Mouse (Mus musculus): ENCODE data around the gene Ndufa10. TPM values are rescaled to one million over a fixed set of nuclear protein-coding genes. Genes with fewer than 3 reads are reported as not detected.
"Not testable (repeated sequence)": the region's sequence is repeated elsewhere in the genome, so short reads cannot be mapped to it uniquely, and the experiment has no call there.

Ndufa10 gene
- 244 and 267 TPM in 2 replicates for polyA plus RNA-seq (2015; fragmentation: Nextera tagmentation; extraction: Ambion mirVana)

- Histone ChIP-seq H3K9ac (ENCODE audit: low read length) (peak within 1 kb of the TSS; percentile 94), H3K27ac (ENCODE audit: low read length) (peak within 1 kb of the TSS; percentile 69), H3K36me3 (ENCODE audit: control insufficient read depth, insufficient read depth, low read length) (peaks cover 6% of the 10 kb centered on the region), H3K4me1 (replicated peaks; ENCODE audit: control insufficient read depth, insufficient read depth, low read length) (peaks cover 10% of the 10 kb centered on the region), H3K9me3 (ENCODE audit: control insufficient read depth, low read length) (no peaks in the 10 kb centered on the region), H3K4me2 (ENCODE audit: low read depth, low read length) (peak within 1 kb of the TSS; percentile 91), H3K4me3 (ENCODE audit: low read length) (peak within 1 kb of the TSS; percentile 81), H3K27me3 (ENCODE audit: control insufficient read depth, insufficient read depth, low read depth, low read length) (no peaks in the 10 kb centered on the region)
- 1% methylated on average over 67 of the region's 67 CpGs for WGBS
- peak; percentile 96 for ATAC-seq (ENCODE audit: low read depth)
Measured at GRCm38 (mm10) chr1:92473165-92474041, at the start of gene Ndufa10. Ndufa10 (minus strand) TSS chr1:92473860.

GRCm38 (mm10) chr1:92521376-92521775 is 47.7 kb upstream of the Ndufa10 start:
- H3K27me3 ChIP-seq (ENCODE audit: control insufficient read depth, insufficient read depth, low read depth, low read length) = no peaks in the 10 kb centered on the region
- H3K4me1 ChIP-seq (replicated peaks; ENCODE audit: control insufficient read depth, insufficient read depth, low read length) = peaks cover 2% of the 10 kb centered on the region; the same call in 1 of the 2 replicates
- ATAC-seq (ENCODE audit: low read depth) = no peak
- no peak overlapping the region for H3K4me3 ChIP-seq (ENCODE audit: low read length)
- no peak overlapping the region for H3K27ac ChIP-seq (ENCODE audit: low read length)
- H3K9ac ChIP-seq (ENCODE audit: low read length) = no peak overlapping the region
- no peaks in the 10 kb centered on the region for H3K36me3 ChIP-seq (ENCODE audit: control insufficient read depth, insufficient read depth, low read length)
- H3K9me3 ChIP-seq (ENCODE audit: control insufficient read depth, low read length) = no peaks in the 10 kb centered on the region
- 17% methylated on average over 10 of the region's 10 CpGs for WGBS
- no peak overlapping the region for H3K4me2 ChIP-seq (ENCODE audit: low read depth, low read length)

GRCm38 (mm10) chr1:92519046-92519445 is 45.4 kb upstream of the Ndufa10 start:
- Histone ChIP-seq H3K4me1 (replicated peaks; ENCODE audit: control insufficient read depth, insufficient read depth, low read length) (peaks cover 2% of the 10 kb centered on the region; the same call in 1 of the 2 replicates), H3K4me3 (ENCODE audit: low read length) (no peak overlapping the region), H3K27me3 (ENCODE audit: control insufficient read depth, insufficient read depth, low read depth, low read length) (no peaks in the 10 kb centered on the region), H3K9me3 (ENCODE audit: control insufficient read depth, low read length) (no peaks in the 10 kb centered on the region), H3K27ac (ENCODE audit: low read length) (no peak overlapping the region), H3K36me3 (ENCODE audit: control insufficient read depth, insufficient read depth, low read length) (no peaks in the 10 kb centered on the region), H3K9ac (ENCODE audit: low read length) (no peak overlapping the region), H3K4me2 (ENCODE audit: low read depth, low read length) (no peak overlapping the region)
- WGBS = 71% methylated on average over 6 of the region's 6 CpGs
- no peak for ATAC-seq (ENCODE audit: low read depth)

- no peak for ATAC-seq (ENCODE audit: low read depth)
- Histone ChIP-seq H3K27me3 (ENCODE audit: control insufficient read depth, insufficient read depth, low read depth, low read length) (no peaks in the 10 kb centered on the region), H3K36me3 (ENCODE audit: control insufficient read depth, insufficient read depth, low read length) (no peaks in the 10 kb centered on the region), H3K4me3 (ENCODE audit: low read length) (no peak within 1 kb of the TSS), H3K4me1 (replicated peaks; ENCODE audit: control insufficient read depth, insufficient read depth, low read length) (peaks cover 2% of the 10 kb centered on the region; the same call in 1 of the 2 replicates), H3K9ac (ENCODE audit: low read length) (no peak within 1 kb of the TSS), H3K27ac (ENCODE audit: low read length) (no peak within 1 kb of the TSS), H3K9me3 (ENCODE audit: control insufficient read depth, low read length) (no peaks in the 10 kb centered on the region), H3K4me2 (ENCODE audit: low read depth, low read length) (no peak within 1 kb of the TSS)
- WGBS = 73% methylated on average over 3 of the region's 3 CpGs
Measured at GRCm38 (mm10) chr1:92518561-92518960, 44.9 kb upstream of the Ndufa10 start, which contains the start of gene Olfr1414. Olfr1414 (minus strand) TSS chr1:92518661.

GRCm38 (mm10) chr1:92515390-92515789 is 41.7 kb upstream of the Ndufa10 start:
- 46% methylated on average over 11 of the region's 11 CpGs for WGBS
- H3K4me3 ChIP-seq (ENCODE audit: low read length) = no peak overlapping the region
- H3K4me1 ChIP-seq (replicated peaks; ENCODE audit: control insufficient read depth, insufficient read depth, low read length) = no peaks in the 10 kb centered on the region
- ATAC-seq (ENCODE audit: low read depth) = no peak
- no peaks in the 10 kb centered on the region for H3K36me3 ChIP-seq (ENCODE audit: control insufficient read depth, insufficient read depth, low read length)
- no peak overlapping the region for H3K4me2 ChIP-seq (ENCODE audit: low read depth, low read length)
- H3K27me3 ChIP-seq (ENCODE audit: control insufficient read depth, insufficient read depth, low read depth, low read length) = no peaks in the 10 kb centered on the region
- no peak overlapping the region for H3K9ac ChIP-seq (ENCODE audit: low read length)
- H3K9me3 ChIP-seq (ENCODE audit: control insufficient read depth, low read length) = no peaks in the 10 kb centered on the region
- no peak overlapping the region for H3K27ac ChIP-seq (ENCODE audit: low read length)

GRCm38 (mm10) chr1:92511646-92512045 is 38.0 kb upstream of the Ndufa10 start:
- not testable (repeated sequence) for H3K27ac ChIP-seq (ENCODE audit: low read length); H3K4me2 ChIP-seq (ENCODE audit: low read depth, low read length); H3K36me3 ChIP-seq (ENCODE audit: control insufficient read depth, insufficient read depth, low read length); ATAC-seq (ENCODE audit: low read depth); H3K9ac ChIP-seq (ENCODE audit: low read length); H3K4me1 ChIP-seq (replicated peaks; ENCODE audit: control insufficient read depth, insufficient read depth, low read length); H3K4me3 ChIP-seq (ENCODE audit: low read length); H3K27me3 ChIP-seq (ENCODE audit: control insufficient read depth, insufficient read depth, low read depth, low read length); H3K9me3 ChIP-seq (ENCODE audit: control insufficient read depth, low read length)
- WGBS = 78% methylated on average over 4 of the region's 5 CpGs

- Histone ChIP-seq H3K9me3 (ENCODE audit: control insufficient read depth, low read length) (no peaks in the 10 kb centered on the region), H3K4me3 (ENCODE audit: low read length) (no peak within 1 kb of the TSS), H3K27ac (ENCODE audit: low read length) (no peak within 1 kb of the TSS), H3K4me1 (replicated peaks; ENCODE audit: control insufficient read depth, insufficient read depth, low read length) (no peaks in the 10 kb centered on the region), H3K4me2 (ENCODE audit: low read depth, low read length) (no peak within 1 kb of the TSS), H3K27me3 (ENCODE audit: control insufficient read depth, insufficient read depth, low read depth, low read length) (no peaks in the 10 kb centered on the region), H3K9ac (ENCODE audit: low read length) (no peak within 1 kb of the TSS), H3K36me3 (ENCODE audit: control insufficient read depth, insufficient read depth, low read length) (no peaks in the 10 kb centered on the region)
- 71% methylated on average over 2 of the region's 2 CpGs for WGBS
- ATAC-seq (ENCODE audit: low read depth) = no peak
Measured at GRCm38 (mm10) chr1:92496001-92496400, 22.3 kb upstream of the Ndufa10 start, which contains the start of gene Olfr1415. Olfr1415 (minus strand) TSS chr1:92496101.

GRCm38 (mm10) chr1:92485013-92485412 is 11.4 kb upstream of the Ndufa10 start, which contains the start of gene Olfr1416:
Olfr1416 (minus strand) TSS chr1:92485113.
- Histone ChIP-seq H3K27ac (ENCODE audit: low read length) (no peak within 1 kb of the TSS), H3K9me3 (ENCODE audit: control insufficient read depth, low read length) (peaks cover 5% of the 10 kb centered on the region), H3K4me2 (ENCODE audit: low read depth, low read length) (no peak within 1 kb of the TSS), H3K27me3 (ENCODE audit: control insufficient read depth, insufficient read depth, low read depth, low read length) (no peaks in the 10 kb centered on the region), H3K9ac (ENCODE audit: low read length) (no peak within 1 kb of the TSS), H3K36me3 (ENCODE audit: control insufficient read depth, insufficient read depth, low read length) (no peaks in the 10 kb centered on the region), H3K4me3 (ENCODE audit: low read length) (no peak within 1 kb of the TSS), H3K4me1 (replicated peaks; ENCODE audit: control insufficient read depth, insufficient read depth, low read length) (no peaks in the 10 kb centered on the region)
- ATAC-seq (ENCODE audit: low read depth) = no peak

GRCm38 (mm10) chr1:92474066-92474578 is 462 bp upstream of the Ndufa10 start:
- H3K9ac ChIP-seq (ENCODE audit: low read length) = peak overlapping the region; percentile 71
- H3K4me1 ChIP-seq (replicated peaks; ENCODE audit: control insufficient read depth, insufficient read depth, low read length) = peaks cover 10% of the 10 kb centered on the region
- H3K4me2 ChIP-seq (ENCODE audit: low read depth, low read length) = peak overlapping the region; percentile 79
- H3K27me3 ChIP-seq (ENCODE audit: control insufficient read depth, insufficient read depth, low read depth, low read length) = no peaks in the 10 kb centered on the region
- peaks cover 6% of the 10 kb centered on the region for H3K36me3 ChIP-seq (ENCODE audit: control insufficient read depth, insufficient read depth, low read length)
- H3K9me3 ChIP-seq (ENCODE audit: control insufficient read depth, low read length) = no peaks in the 10 kb centered on the region
- H3K4me3 ChIP-seq (ENCODE audit: low read length) = peak overlapping the region; percentile 81
- 3% methylated on average over 10 of the region's 10 CpGs for WGBS
- peak overlapping the region; percentile 69; the same call in 1 of the 2 replicates for H3K27ac ChIP-seq (ENCODE audit: low read length)
- peak; percentile 72 for ATAC-seq (ENCODE audit: low read depth)

All from lung, embryonic 16.5 days (tissue).